Mouse (Mus musculus) ovary, postnatal 10 days (tissue): ENCODE measurements around the gene Heatr6.
A peak's percentile ranks its signal among the peaks of the same experiment; 100 is the strongest.

Experiments
- DNase-seq: peaks from one replicate; pipeline ENCODE4 v3.0.0; 2022; ENCODE audit warnings: low spot score

The Heatr6 gene

DNA sequence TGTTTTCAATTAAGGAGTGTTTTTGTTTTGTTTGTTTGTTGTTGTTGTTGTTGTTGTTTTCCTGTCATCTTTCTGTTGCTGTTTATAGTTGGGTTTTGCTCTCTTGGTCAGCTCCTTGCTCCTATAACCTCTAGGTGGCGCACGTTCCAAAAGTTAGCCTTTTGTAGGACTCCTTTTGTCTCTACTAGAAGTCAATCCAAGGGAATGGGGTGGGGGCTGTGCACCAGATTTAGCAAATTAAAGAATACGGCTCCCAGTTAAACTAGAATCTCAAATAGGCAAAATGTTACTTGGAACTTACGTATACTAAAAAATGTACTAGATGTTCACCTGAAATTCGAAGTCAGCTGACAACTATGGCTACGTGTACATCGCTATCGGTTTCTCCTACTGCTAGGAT lies 48.7 kb downstream of the Heatr6 start:
- DNase-seq = no peak

DNA sequence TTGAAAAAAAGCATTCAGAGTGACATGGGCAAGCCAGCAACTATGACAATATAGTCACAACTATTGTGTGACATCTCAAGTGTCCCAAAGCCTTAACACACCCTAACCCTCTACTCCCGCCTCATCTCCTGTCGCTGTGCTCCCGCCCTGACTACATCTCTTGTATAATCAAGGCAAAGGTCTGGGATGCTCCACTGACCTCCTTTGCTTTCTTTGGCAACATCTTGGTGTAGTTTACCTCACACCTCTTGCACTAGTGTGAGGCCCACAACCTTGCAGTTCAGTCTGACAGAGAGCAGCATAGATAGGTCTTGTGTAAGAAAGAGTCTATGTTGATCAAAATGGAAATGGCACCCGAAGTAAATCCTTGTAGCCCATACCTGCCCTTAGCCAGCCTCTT lies 49.1 kb downstream of the Heatr6 start:
- DNase-seq = no peak

DNA sequence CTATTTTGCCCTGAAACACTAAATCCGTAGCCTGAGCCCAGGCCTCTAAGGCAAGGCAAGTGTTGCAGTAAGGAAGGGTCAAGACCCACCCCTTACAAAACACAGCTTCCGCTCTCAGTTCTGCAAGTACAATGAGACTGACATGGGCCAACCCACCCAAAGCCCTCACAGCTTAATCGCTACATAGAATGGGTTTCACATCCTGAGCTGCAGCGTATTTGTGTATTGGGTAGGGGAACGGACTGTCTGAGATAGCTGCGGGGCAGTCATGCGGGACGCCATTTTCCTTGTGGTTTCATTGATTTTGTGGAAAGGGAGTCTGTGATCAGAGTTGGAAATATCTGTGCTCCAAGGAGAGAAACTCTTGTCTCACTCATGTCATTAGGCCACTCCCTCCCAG lies 56.9 kb downstream of the Heatr6 start:
- no peak for DNase-seq

DNA sequence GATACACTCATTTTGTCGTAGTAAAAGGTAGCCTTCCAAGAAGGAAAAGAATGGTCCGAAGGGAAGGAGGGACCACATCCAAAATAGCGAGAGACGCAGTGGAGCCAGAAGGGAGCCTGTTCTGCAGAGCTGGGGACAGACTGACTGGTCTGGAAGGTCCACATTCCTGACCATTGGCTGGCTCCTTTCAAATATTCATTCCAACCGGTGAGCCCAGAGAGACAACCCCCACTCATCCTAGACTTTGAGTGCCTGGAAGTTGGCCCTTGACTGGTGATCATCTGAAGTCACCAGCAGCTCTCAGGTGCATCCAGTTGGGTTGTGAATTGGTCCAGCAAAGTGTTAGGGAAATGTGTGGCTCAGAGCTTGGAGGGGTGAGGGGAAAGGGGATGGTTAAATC lies 61.7 kb downstream of the Heatr6 start:
- no peak for DNase-seq

DNA sequence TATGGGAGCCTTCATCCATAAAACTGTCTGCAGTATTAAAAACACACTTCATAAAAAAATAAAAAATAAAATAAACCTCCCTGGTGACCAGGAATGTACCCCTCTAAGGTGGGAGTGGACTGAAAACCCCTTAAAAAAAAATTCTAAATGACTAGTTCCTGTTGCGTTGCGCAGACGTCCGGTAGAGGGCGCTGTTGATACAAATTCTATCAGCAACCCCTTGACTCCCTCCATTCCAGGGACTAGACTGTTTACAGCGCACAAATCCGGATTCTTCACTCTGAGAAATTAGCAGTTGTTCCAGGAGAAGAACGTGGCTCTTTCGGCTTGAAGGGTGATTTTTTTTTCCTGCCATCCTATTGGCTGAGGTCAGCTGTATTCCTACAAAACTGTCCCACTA lies 62.1 kb downstream of the Heatr6 start:
- DNase-seq = no peak

DNA sequence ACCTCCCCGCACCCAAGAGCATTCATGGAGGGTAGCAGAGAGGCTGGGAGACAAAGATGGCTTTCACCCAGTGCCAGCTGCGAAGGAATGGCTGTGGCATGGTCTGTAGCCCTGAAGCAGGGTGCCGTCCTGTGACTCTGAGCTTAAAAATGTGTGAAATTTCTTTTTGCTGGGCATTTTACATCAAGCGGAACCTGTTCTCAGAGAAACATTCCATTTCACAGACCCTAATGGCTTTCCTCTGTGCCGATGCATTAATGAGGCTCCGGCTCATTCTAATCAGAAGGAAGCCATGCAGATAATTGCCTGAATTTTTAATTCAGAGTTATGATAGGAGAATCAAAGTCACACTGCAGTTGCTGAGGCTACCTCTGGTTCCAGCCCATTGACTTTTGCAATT lies 63.6 kb downstream of the Heatr6 start:
- no peak for DNase-seq

DNA sequence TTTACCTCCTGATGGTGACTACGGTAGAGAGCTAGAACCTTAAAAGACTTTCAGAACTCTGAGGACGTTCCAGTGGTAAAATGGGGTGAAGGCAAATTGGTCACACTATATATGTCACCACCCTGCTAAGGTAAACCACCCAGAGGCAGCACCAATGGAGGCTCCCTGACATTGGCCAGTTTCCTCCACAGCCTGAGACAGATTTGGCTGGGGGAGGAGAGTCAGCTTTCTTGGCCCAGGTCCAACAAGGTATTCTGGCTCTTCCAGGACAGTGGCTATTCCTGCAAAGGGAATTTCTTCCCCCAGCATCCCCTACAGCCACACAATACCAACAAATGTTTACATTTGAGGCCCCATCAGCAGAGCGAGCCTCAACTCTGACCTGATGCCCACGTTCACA lies 64.5 kb downstream of the Heatr6 start:
- no peak for DNase-seq

DNA sequence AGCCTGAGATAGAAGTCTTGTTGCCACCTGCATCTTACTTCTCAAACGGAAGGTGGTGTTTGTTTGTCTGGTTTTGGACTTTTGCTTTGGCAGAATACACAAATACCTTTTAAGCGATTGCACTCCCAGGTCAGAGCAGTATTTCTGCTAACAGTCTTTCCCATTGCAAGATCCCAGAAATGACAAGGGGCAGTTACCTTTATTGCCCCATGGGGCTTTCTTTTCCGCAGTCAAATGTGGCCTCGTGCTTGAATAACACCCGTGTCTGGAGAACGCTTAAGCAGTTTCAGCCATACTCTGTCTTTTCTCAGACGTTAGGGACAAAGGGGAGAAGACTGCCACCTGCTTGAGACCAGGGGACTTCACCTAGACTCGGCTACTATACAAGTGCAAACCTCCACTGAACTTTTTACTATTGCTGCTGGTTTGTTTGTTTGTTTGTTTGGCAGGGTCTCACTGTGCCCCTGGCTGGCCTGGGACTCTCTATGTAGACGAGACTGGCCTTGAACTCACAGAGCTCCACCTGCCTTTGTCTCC lies 65.2 kb downstream of the Heatr6 start:
- no peak for DNase-seq

DNA sequence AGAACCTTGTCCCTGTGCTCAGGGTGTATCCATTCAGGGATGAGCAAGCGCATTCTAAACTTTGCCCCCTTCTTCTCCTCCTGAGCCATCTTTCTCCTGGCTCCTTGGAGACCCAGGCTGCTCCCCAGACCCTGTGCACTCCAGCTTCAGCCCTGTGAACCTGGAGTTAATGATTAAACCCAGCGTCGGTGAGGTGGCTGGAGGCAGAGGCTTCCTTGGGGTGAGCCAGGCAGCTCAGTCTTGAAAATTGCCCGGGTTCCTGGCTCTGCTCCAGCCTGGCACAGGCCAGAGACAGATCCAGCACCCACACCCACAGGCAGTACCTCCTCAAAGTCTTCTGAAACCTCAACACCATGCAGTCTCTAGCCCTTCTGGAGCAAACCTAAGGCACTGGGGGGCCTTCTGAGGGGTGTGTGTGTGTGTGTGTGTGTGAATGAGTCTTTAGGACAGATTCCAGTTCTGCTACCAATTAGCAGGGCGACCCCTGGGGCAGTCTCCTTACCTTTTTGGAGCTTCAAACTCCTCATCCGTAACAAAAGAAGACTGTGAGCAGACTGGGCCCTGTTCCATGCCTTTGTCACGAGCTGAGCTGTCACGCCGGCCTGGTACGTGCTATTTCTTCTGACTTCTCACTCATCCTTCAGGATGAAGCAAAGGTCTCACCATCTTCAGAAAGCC lies 66.4 kb downstream of the Heatr6 start:
- DNase-seq = peak; percentile 18

DNA sequence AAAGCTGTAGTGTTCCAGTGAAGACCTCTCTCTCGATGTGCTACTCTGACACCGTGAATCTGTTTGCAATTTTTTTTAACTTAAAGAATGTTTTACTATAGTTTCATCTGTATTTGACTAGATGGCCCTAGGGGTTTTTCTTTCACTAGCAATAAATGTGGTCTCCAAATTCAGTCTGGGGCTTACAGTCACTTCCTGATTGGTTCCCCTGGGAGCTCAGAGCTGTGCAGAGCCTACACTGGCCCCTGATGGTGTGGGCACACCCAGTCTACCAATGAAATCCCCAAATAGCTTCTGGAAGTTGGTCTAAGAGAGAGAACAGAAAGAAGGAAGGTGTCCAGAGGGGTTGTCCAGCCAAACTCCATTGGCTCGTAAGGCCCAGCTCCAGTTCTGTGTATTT lies 72.6 kb downstream of the Heatr6 start:
- no peak for DNase-seq

DNA sequence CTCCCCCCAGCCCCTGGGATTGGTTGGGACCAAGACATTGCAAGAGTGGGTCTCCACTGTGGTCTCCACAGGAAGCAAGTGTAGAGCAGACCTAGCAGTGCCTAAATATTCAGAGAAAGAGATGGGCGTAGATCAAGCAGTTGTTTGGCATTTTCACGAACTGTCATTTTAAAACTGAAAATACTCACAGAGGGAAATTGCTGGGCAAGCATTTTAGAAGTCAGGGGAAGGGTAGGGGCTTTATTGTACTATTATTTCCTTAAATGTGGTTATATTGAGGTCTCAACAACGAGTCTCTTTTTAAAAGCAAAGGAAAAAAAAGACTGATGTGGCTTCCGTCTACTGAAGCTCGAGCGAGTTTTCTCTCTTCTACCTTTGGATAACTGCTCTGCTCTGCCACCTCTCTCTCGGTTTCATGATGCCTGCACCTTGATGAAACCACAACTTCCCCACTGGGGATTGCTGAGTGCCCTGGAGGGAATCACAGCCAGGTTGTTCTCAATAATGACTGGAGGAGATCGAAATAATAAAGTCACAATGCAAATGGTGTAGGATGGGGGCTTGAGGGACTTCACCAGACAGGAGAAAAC lies 75.2 kb downstream of the Heatr6 start:
- no peak for DNase-seq

DNA sequence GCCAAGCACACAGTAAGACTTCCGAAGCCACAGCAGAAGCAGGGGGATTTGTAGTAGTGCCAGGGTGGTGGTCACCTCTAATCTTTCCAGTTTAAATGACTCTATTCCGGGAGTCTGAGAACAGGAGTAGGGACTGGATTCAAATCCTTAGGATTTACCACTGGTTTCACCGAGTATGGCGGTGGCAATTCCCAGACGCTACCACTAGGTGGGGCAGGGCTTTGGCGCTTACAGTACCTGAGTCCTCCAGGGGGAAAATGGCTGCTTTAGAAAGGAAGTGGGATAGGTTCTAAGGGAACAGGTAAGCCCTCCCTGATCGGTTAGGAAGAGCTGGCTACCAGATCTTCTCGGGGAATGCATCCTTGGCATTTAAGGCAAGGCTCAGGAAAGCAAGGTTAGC lies 78.9 kb downstream of the Heatr6 start:
- DNase-seq = no peak
